In genomic region chr8:120668374-120668905, GRCm38 (mm10) we compare ENCODE assay signal across 8 mouse cellular contexts. TPM values are rescaled to one million over a fixed set of nuclear protein-coding genes. Genes with fewer than 3 reads are reported as not detected.
DNase-seq lines count a peak whose midpoint lies in the region; ATAC-seq and TF ChIP-seq lines count a peak whose summit lies in the region.

Gene Emc8, minus strand, starts transcription at chr8:120668573.

- TF ChIP-seq POLR2A in brain, embryonic 14.5 days (IDR thresholded peaks at IDR 0.05; ENCODE audit: borderline replicate concordance, extremely low read depth, insufficient read depth, insufficient read length, poor library complexity, severe bottlenecking), result no peak

- H3K4me1 ChIP-seq in lung, embryonic 16.5 days (replicated peaks; ENCODE audit: control insufficient read depth, insufficient read depth, low read length), result peaks cover 35% of the 10 kb centered on the region
- H3K4me1 ChIP-seq in intestine, embryonic 15.5 days (replicated peaks), result peaks cover 42% of the 10 kb centered on the region

- under 1% methylated on average over 38 of the region's 51 CpGs for WGBS in lung, embryonic 16.5 days
- WGBS in intestine, embryonic 15.5 days, result 1% methylated on average over 51 of the region's 51 CpGs

- peak; percentile 59 for ATAC-seq in lung, embryonic 16.5 days (ENCODE audit: low read depth)
- ATAC-seq in intestine, embryonic 15.5 days, result peak; percentile 63; the same call in 1 of the 2 replicates

- H3K27ac ChIP-seq in lung, embryonic 16.5 days (ENCODE audit: low read length), result peak within 1 kb of the TSS; percentile 81
- peak within 1 kb of the TSS; percentile 88 for H3K27ac ChIP-seq in intestine, embryonic 15.5 days

- H3K4me2 ChIP-seq in lung, embryonic 16.5 days (ENCODE audit: low read depth, low read length), result peak within 1 kb of the TSS; percentile 96
- peak within 1 kb of the TSS; percentile 82 for H3K4me2 ChIP-seq in intestine, embryonic 15.5 days (replicated peaks)

- DNase-seq in lung, postnatal 4 days, result no peak
- DNase-seq in brain, embryonic 14.5 days (ENCODE audit: low read depth), result no peak
- DNase-seq in gastrocnemius, postnatal 25 days, result no peak
- peak; percentile 42 for DNase-seq in lung, postnatal 10 days
- peak; percentile 73 for DNase-seq in testis, postnatal 10 days (ENCODE audit: low spot score)
- no peak for DNase-seq in spleen, postnatal 4 days (ENCODE audit: low spot score in 2 of 2)

- H3K36me3 ChIP-seq in lung, embryonic 16.5 days (ENCODE audit: control insufficient read depth, insufficient read depth, low read length), result peaks cover 26% of the 10 kb centered on the region
- H3K36me3 ChIP-seq in intestine, embryonic 15.5 days, result peaks cover 32% of the 10 kb centered on the region

- H3K9me3 ChIP-seq in lung, embryonic 16.5 days (ENCODE audit: control insufficient read depth, low read length), result no peaks in the 10 kb centered on the region
- H3K9me3 ChIP-seq in intestine, embryonic 15.5 days, result no peaks in the 10 kb centered on the region

- no peaks in the 10 kb centered on the region for H3K27me3 ChIP-seq in lung, embryonic 16.5 days (ENCODE audit: control insufficient read depth, insufficient read depth, low read depth, low read length)
- H3K27me3 ChIP-seq in intestine, embryonic 15.5 days (replicated peaks), result no peaks in the 10 kb centered on the region

- no peak for TF ChIP-seq CTCF in brain, embryonic 14.5 days (IDR thresholded peaks at IDR 0.05; ENCODE audit: borderline replicate concordance, extremely low read depth, insufficient read depth, insufficient read length)

- peak within 1 kb of the TSS; percentile 98 for H3K9ac ChIP-seq in lung, embryonic 16.5 days (ENCODE audit: low read length)
- H3K9ac ChIP-seq in intestine, embryonic 15.5 days, result peak within 1 kb of the TSS; percentile 96

- H3K4me3 ChIP-seq in lung, embryonic 16.5 days (ENCODE audit: low read length), result peak within 1 kb of the TSS; percentile 72
- H3K4me3 ChIP-seq in intestine, embryonic 15.5 days (replicated peaks), result peak within 1 kb of the TSS; percentile 91

RNA-seq across cellular contexts. Expression of gene Emc8, which starts in this region (rescaled TPM):
- polyA plus RNA-seq in lung, embryonic 16.5 days (2015; fragmentation: Nextera tagmentation; extraction: Ambion mirVana), result 237 and 248 TPM in 2 replicates
- 79.7 and 127 TPM in 2 replicates for polyA plus RNA-seq in brain, embryonic 14.5 days (2012; rRNA removed)
- total RNA-seq in gastrocnemius, postnatal 25 days (2021), result 10 to 100 TPM; 28.0 to 28.1 TPM
- 235 and 246 TPM in 2 replicates for polyA plus RNA-seq in intestine, embryonic 15.5 days (2015; fragmentation: Nextera tagmentation; extraction: Ambion mirVana)

Comparison
In these comparisons a context has a peak if more than half of its experiments do, and no peak if none do; other contexts are left out.
1. DNase-seq: peak in lung, postnatal 10 days (single experiment) and testis, postnatal 10 days (single experiment); none in lung, postnatal 4 days (0 of 2), brain, embryonic 14.5 days (single experiment), gastrocnemius, postnatal 25 days (single experiment) and spleen, postnatal 4 days (0 of 2).